Mouse (Mus musculus): ENCODE data around the gene Rab3il1. TPM values are rescaled to one million over a fixed set of nuclear protein-coding genes. Genes with fewer than 3 reads are reported as not detected.

The Rab3il1 gene
- polyA plus RNA-seq, 1 experiment from 2014 or later = 63.6 TPM

- H3K27ac ChIP-seq (ENCODE audit: low read depth, low read length) = peak overlapping the region; percentile 99
- peaks cover 13% of the 10 kb centered on the region for H3K4me1 ChIP-seq (replicated peaks; ENCODE audit: control insufficient read depth, insufficient read depth, low read length)
- H3K9me3 ChIP-seq (ENCODE audit: control insufficient read depth) = no peaks in the 10 kb centered on the region
- H3K9ac ChIP-seq (ENCODE audit: low read depth, low read length) = peak overlapping the region; percentile 98
- ATAC-seq = no peak
- WGBS = 54% methylated on average over 4 of the region's 4 CpGs
- peak overlapping the region; percentile 74 for H3K4me2 ChIP-seq (replicated peaks; ENCODE audit: low read depth)
- TF ChIP-seq CTCF (IDR thresholded peaks at IDR 0.05; ENCODE audit: low read depth) = no peak
- H3K36me3 ChIP-seq (ENCODE audit: control insufficient read depth, insufficient read depth) = peaks cover 21% of the 10 kb centered on the region
- H3K27me3 ChIP-seq (replicated peaks; ENCODE audit: control insufficient read depth, insufficient read depth, low read length) = no peaks in the 10 kb centered on the region
- peak overlapping the region; percentile 99 for H3K4me3 ChIP-seq (ENCODE audit: low read depth, low read length)
Observed at GRCm38 (mm10) chr19:9981621-9982020, 19.8 kb upstream of the Rab3il1 start.

GRCm38 (mm10) chr19:9982151-9982851, 19.2 kb upstream of the Rab3il1 start:
- peak overlapping the region; percentile 99 for H3K27ac ChIP-seq (ENCODE audit: low read depth, low read length)
- H3K4me1 ChIP-seq (replicated peaks; ENCODE audit: control insufficient read depth, insufficient read depth, low read length) = peaks cover 13% of the 10 kb centered on the region
- H3K9me3 ChIP-seq (ENCODE audit: control insufficient read depth) = no peaks in the 10 kb centered on the region
- H3K27me3 ChIP-seq (replicated peaks; ENCODE audit: control insufficient read depth, insufficient read depth, low read length) = no peaks in the 10 kb centered on the region
- H3K4me2 ChIP-seq (replicated peaks; ENCODE audit: low read depth) = peak overlapping the region; percentile 74
- peak overlapping the region; percentile 98 for H3K9ac ChIP-seq (ENCODE audit: low read depth, low read length)
- peaks cover 21% of the 10 kb centered on the region for H3K36me3 ChIP-seq (ENCODE audit: control insufficient read depth, insufficient read depth)
- TF ChIP-seq CTCF (IDR thresholded peaks at IDR 0.05; ENCODE audit: low read depth) = peak; percentile 22; the same call in 1 of the 2 replicates
- peak overlapping the region; percentile 99 for H3K4me3 ChIP-seq (ENCODE audit: low read depth, low read length)
- under 1% methylated on average over 59 of the region's 59 CpGs for WGBS
- ATAC-seq = peak; percentile 96

GRCm38 (mm10) chr19:9982852-9983542, 18.5 kb upstream of the Rab3il1 start:
- peak overlapping the region; percentile 99 for H3K4me3 ChIP-seq (ENCODE audit: low read depth, low read length)
- peak; percentile 20; the same call in 1 of the 2 replicates for TF ChIP-seq CTCF (IDR thresholded peaks at IDR 0.05; ENCODE audit: low read depth)
- peaks cover 21% of the 10 kb centered on the region for H3K36me3 ChIP-seq (ENCODE audit: control insufficient read depth, insufficient read depth)
- ATAC-seq = peak; percentile 77
- peak overlapping the region; percentile 99 for H3K27ac ChIP-seq (ENCODE audit: low read depth, low read length)
- under 1% methylated on average over 30 of the region's 31 CpGs for WGBS
- H3K4me2 ChIP-seq (replicated peaks; ENCODE audit: low read depth) = peak overlapping the region; percentile 74
- H3K9ac ChIP-seq (ENCODE audit: low read depth, low read length) = peak overlapping the region; percentile 98
- no peaks in the 10 kb centered on the region for H3K9me3 ChIP-seq (ENCODE audit: control insufficient read depth)
- H3K27me3 ChIP-seq (replicated peaks; ENCODE audit: control insufficient read depth, insufficient read depth, low read length) = no peaks in the 10 kb centered on the region
- H3K4me1 ChIP-seq (replicated peaks; ENCODE audit: control insufficient read depth, insufficient read depth, low read length) = peaks cover 13% of the 10 kb centered on the region

GRCm38 (mm10) chr19:9984111-9985055, 17.1 kb upstream of the Rab3il1 start:
- H3K4me2 ChIP-seq (replicated peaks; ENCODE audit: low read depth) = peak overlapping the region; percentile 74
- WGBS = 72% methylated on average over 20 of the region's 20 CpGs
- H3K9ac ChIP-seq (ENCODE audit: low read depth, low read length) = peak overlapping the region; percentile 98
- ATAC-seq = no peak
- H3K36me3 ChIP-seq (ENCODE audit: control insufficient read depth, insufficient read depth) = peaks cover 21% of the 10 kb centered on the region
- H3K4me3 ChIP-seq (ENCODE audit: low read depth, low read length) = peak overlapping the region; percentile 99
- TF ChIP-seq CTCF (IDR thresholded peaks at IDR 0.05; ENCODE audit: low read depth) = no peak
- peak overlapping the region; percentile 99; the same call in 1 of the 2 replicates for H3K27ac ChIP-seq (ENCODE audit: low read depth, low read length)
- peaks cover 6% of the 10 kb centered on the region; the same call in 1 of the 2 replicates for H3K4me1 ChIP-seq (replicated peaks; ENCODE audit: control insufficient read depth, insufficient read depth, low read length)
- H3K27me3 ChIP-seq (replicated peaks; ENCODE audit: control insufficient read depth, insufficient read depth, low read length) = no peaks in the 10 kb centered on the region
- no peaks in the 10 kb centered on the region for H3K9me3 ChIP-seq (ENCODE audit: control insufficient read depth)

- Histone ChIP-seq H3K4me3 (ENCODE audit: low read depth, low read length) (no peak overlapping the region), H3K27me3 (replicated peaks; ENCODE audit: control insufficient read depth, insufficient read depth, low read length) (no peaks in the 10 kb centered on the region), H3K4me1 (replicated peaks; ENCODE audit: control insufficient read depth, insufficient read depth, low read length) (peaks cover 6% of the 10 kb centered on the region; the same call in 1 of the 2 replicates), H3K9me3 (ENCODE audit: control insufficient read depth) (no peaks in the 10 kb centered on the region), H3K36me3 (ENCODE audit: control insufficient read depth, insufficient read depth) (peaks cover 21% of the 10 kb centered on the region), H3K27ac (ENCODE audit: low read depth, low read length) (no peak overlapping the region; the same call in 1 of the 2 replicates), H3K9ac (ENCODE audit: low read depth, low read length) (no peak overlapping the region), H3K4me2 (replicated peaks; ENCODE audit: low read depth) (no peak overlapping the region)
- WGBS = 80% methylated on average over 6 of the region's 6 CpGs
- no peak for TF ChIP-seq CTCF (IDR thresholded peaks at IDR 0.05; ENCODE audit: low read depth)
- ATAC-seq = no peak
Observed at GRCm38 (mm10) chr19:9985190-9985899, 16.1 kb upstream of the Rab3il1 start.

Data from intestine, postnatal 0 days (tissue).